Mouse (Mus musculus) skeletal muscle tissue, adult 2 months (tissue): ENCODE measurements around the gene Eif5.
"Not testable (repeated sequence)": the region's sequence is repeated elsewhere in the genome, so short reads cannot be mapped to it uniquely, and the experiment has no call there.

Source experiments
- DNase-seq: peaks from one replicate; pipeline ENCODE4 v3.0.0-alpha.2; 2012; ENCODE audit warnings: low read depth, low spot score

The Eif5 gene

DNA sequence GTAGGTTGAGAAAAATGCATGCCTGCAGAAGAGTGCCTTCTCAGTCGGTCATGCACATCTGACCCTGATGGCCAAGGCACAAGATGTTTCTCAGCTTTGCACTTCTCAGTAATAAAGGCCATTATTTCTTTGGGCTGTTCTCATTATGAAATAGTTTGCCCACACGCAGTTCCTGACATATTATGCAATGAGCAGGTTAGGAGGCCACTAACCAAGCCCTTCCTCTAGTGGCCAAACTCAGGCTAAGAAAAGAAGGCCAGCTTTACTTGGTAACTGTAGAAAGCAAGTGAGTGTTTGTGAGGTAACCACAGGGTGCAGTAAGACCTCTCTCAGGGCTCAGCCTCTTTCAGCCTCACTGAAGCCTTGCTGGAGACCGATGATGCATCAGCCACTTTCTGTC, 12.9 kb upstream of the Eif5 start:
- no peak for DNase-seq

DNA sequence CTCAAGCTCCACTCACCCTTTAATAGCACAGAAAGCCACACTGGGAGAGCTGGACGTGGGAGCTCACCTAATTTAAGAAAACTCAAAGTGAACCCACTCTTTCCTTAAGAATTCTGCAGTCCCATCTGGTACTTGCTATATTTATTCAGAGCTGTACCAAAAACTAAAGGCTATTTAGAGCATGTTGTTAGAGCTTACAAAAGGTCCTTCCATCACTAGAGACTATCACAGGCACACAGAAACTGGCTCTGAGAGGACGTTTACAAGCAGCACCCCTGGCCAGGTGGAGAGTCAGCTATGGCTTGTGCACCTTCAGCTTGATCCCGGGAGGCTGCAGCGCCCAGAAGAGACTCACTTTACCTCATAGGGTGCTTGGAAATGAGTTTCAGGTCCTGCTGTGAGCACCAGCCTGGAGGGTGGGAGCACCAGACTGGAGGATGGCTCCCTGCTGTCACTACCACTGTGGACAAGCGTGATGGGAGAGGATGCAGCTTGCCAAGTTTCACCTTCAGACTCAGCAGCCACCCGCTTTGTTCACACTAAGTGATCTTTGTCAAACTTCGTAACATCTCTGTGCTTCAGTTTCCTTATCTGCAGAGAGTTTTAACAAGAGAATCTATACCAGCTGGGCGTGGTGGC, 10.1 kb upstream of the Eif5 start:
- DNase-seq: no peak

DNA sequence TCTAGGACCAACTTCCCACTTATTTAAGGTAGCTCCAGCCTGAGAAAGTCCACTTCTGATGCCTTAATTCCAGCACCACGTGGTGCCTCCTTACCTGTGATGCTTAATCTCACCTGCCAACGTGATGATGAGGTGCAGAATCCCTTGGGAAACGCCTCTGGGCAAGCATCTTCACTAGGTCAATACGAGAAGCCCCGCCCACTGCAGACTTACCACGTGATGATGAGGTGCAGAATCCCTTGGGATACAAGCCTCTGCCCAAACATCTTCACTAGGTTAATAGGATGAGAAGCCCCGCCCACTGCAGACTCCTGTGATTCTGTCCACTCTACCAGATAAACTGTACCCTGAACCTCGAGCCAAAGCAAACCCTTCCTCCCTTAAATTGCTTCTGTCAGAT, 8.6 kb upstream of the Eif5 start:
- no peak for DNase-seq

DNA sequence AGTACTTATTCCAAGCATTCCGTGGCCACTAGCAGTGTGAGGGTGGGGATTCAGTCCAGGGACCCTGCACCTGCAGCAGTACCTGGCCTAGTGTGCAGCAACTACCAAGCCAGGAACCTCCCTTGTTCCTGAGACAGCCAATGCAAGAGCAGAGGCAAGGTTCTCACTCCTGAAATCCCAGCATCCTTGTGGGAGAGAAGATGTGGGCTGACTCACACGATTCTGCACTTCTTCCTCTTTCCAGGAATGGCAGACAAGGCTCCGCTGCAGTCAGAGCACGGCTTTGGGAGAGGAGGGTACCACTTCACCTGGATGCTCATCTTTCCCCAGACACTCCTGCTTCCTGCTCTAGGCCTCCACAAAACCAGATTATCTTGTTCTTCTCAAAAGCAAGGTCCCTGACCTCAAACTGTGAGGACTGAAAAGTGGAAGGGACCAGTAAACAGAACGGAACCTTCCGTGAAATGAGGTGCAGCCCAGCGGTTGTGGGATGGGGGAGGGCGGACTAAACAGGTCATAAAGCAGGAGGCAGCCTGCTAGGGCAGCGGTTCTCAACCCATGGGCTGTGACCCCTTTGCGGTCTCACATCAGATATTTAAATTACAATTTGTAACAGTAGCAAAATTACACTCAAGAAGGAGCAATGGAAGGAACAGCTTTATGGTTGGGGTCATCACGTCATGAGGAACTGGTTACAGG, 4.6 kb upstream of the Eif5 start:
- DNase-seq: no peak

DNA sequence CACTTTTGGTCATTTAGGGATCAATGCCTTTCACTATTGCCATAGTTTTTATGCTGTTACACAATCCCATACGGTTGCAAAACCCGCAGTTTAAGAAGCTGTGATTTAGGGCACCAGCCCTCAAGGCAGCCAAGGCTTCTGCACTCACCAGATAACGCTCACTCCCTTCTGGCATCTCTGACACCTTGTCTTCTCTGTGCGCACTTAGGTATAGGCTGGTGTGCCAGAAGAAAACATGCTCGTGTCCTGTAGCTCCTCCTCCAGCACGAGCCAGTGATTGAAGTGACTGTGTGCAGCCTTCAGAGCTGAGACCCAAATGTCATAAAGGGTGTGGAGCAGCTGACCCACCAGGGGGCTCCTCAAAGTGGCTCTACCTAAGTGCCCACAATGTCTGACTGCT, 2.5 kb upstream of the Eif5 start:
- DNase-seq: no peak

DNA sequence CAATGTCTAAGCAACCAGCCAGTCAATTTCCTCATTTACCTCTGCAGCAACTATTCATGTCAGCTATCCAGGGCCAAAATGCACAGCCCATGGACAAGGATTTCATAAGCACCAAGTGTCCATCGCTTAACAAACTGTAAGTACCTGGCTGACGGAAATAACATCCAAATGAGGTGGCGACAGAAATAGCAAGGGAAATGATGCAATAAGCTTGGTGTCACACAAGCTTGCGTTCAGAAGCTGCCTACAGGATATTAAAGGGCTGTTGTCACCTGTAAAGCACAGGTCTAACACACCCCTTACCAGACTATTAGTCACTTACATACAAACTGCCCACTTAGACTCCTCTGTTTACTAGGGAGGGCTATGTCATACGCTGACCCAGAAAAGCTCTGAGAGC, 2.1 kb upstream of the Eif5 start:
- no peak for DNase-seq

DNA sequence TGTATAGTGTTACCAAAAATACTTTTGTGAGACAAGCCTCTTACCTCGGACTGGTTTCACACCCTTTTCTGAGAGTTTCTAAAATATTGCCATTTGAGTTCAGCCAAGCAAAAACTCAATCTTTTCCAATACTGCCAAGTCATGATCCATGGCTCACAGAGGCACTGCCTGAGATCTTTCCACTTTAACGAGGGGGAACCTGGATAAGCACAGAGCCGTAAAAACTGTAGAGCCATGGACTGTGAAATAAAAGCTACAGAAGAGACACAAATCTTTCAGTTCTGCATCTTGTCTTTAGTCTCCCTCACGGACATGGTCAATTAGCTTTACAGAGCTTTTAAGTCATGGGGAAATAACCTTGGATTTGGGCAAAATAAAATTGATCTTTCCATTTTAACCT, 1.1 kb upstream of the Eif5 start:
- DNase-seq: no peak

DNA sequence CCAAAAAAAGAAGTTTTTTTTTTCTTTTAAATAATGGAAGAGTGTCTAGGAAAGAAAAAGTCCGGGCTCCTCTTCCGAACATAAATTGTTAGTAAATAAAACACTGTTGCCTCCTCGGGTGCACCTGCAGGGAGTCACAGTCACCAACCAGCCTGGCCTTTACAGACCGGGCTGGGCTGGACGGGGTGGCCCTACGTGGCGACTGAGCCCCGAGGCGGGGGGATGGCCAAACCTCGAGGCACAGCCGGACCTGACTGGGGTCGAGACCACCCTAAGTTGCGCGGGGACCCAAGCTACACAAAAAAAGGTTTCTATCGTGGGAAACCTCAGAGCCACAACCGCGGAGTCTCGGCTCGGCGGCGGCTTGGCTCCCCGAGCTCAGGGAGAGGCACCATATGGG, 475 bp upstream of the Eif5 start:
- no peak for DNase-seq

DNA sequence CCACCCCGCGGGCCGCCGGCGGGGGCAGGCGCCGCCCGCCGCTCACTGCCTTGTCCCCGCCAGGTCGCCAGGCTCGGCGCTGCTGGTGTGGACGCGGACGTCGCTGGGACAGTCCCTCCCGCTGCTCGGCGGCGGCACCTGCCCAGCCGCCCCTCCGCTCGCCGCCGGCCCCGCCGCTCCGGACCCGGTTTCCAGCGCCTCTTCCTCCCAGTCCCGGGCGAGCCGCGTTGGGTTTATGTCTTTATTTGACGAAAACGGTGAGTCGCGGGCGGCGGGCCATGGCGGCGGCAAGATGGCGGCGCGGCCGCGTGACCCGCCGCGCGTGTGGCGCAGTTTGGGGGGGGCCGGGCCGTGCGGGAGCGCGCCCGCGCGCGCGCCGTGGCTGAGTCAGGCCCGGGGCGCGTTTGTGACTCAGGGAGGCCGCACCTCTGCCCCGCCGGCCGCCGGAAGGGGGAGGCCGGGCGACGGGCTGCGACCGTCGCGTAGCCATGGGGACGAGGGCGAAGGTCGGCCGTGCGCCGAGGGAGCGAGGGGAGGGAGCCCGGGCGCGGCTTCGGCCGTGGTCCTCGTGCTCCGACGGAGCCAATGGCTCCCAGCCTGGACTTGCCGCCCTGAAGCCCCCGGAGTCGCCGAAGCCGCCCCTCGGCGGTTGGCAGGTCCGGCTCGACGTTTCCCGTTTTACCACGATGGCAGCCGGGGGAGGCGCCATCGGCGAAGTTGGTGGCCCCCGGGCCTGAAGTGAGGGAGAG, 650 bp downstream of the Eif5 start:
- DNase-seq: peak; percentile 80

DNA sequence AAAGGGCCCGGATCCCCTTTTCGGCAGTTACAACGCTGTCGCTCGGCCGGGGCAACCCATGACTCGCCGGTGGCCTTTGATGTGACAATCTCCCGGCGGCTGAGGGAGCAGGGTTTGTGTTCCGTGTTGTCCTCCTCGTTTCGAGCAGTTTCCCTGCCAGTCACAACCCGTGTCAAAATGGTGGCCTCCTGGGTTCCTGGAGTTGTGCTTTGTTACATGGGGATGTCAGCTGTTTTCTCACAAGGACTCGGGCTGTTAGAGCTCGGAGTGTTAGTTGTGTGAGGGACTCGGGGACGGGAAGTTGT, 1.2 kb downstream of the Eif5 start:
- DNase-seq: no peak

DNA sequence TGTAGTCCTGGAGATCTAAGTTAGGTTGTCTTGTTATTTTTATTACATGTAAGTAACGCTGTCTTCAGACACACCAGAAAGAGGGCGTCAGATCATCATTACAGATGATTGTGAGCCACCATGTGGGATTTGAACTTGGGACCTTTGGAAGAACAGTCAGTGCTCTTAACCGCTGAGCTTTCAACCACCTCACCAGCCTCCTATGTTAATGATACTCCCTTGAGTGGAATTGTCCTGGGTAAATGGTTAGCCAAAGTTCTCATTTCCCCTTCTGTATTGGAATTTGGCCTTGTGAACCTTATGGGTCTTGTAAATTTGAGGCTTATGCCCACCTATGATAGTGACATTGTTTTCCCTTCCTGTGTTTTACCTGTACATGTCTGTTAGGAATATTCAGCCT, 9.3 kb downstream of the Eif5 start:
- no peak for DNase-seq

DNA sequence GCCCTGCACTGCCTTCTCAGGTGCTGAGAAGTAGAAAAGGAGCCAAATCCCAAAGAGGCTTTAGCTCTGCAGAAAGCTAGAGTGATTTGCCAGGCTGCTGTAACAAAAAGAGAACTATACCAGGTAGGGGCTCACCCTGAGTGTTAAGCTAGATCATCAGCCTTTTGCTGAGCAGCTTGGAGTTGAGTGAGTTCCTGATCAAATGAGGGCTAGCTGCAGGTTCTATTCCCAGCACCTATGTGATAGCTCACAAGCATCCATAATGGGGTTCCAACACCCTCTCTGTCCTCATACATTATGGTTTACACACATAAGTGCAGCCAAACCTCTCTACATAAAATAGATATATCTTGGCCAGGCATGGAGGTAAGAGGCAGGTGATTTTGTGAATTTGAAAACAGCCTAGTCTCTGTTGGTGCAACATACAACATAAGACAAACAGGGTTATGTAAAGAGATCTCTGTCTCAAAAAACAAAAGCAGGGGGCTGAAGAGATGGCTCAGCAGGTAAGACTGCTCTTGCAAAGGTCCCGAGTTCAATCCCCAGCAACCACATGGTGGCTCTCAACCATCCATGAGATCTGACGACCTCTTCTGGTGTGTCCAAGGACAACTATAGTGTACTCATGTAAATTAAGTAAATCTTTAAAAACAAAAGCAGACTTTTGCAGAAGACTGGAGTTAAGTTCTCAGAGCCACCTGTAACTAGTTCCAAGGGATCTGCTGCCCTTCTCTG, 10.9 kb downstream of the Eif5 start:
- DNase-seq: no peak

DNA sequence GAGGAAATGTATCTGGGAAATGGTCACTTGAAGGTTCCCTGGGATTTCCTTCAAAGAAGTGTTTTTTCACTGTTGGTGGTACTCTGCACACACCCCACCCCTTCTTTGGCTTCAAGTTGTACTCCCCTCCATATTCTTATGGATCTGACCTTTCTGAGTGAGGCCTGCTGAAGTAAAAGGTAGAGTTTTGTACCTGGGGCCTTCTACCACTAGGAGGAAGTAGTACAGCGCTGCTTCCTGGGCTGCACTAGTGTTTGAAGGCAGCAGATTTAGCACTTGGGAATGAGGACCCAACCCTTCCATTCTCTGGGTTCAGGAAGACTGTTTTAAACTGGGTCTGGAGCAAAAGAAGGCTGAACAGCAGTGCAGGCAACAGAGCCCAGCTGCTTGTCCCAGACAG, 12.9 kb downstream of the Eif5 start:
- DNase-seq: no peak

DNA sequence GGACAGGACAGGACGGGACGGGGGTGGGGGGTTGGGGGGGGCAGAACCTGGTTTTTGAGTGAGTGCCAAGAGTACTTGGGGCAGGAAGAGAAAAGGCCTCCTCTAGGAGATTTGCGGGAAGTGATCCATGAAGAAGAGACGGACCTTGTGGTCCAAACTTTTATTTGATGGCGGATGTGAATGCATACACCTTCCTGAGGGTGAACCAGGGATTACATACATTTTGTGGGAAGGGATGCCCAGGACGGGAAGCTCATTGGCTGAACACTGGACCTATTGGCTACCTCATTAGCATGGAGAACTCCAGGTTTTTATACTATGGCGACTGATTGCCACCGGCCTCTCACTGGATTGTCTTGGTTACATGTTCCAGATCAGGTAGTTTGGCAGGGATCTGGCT, 14.5 kb downstream of the Eif5 start:
- DNase-seq: no peak

DNA sequence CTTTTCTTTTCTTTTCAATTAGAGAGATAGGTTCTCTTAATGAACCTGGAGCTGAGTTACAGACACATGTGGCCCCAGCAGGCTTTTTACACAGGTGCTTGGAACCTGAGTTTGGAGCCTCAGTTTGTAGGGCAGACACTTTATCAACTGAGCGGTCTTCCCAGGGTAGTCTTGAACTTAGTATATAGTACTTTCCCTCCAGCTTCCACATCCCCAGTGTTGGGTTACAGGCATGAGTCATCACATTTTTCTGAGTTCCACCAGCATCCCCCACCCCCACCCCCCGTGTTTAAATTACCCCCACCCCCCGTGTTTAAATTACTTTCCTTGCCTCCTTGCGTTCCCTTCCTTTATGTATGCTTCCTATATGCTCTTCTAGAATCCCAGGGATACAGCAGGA, 17.5 kb downstream of the Eif5 start:
- DNase-seq: no peak

DNA sequence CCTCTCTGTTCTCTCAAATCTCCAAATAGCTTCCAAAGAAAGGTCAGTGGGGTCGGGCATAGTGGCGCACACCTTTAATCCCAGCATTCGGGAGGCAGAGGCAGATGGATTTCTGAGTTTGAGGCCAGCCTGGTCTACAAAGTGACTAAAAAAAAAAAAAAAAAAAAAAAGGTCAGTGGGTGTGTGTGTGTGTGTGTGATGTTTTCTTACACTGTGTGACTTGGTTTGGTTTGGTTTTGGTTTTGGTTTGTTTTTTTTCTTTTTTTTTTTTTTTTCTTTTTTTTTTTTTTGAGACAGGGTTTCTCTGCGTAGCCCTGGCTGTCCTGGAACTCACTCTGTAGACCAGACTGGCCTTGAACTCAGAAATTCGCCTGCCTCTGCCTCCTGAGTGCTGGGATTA, 18.1 kb downstream of the Eif5 start:
- DNase-seq: not testable (repeated sequence)

DNA sequence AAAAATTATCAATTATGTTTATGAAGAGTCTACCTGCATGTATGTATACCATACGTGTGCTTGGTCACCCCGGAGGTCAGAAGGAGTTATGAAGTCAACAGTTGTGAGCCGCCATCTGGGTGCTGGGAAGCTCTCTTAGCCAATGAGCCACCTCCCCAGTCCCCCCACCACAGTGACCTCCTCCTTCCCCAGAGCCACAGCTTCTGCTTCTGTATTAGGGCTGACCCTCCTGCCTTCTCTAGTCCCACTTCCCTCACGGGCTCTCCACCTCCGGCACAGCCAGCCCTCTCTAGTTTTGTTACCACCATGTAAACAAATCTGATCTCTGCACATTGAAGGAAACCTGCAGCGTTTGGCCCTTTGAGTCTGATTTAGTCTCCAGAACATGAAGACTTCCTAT, 19.7 kb downstream of the Eif5 start:
- no peak for DNase-seq

DNA sequence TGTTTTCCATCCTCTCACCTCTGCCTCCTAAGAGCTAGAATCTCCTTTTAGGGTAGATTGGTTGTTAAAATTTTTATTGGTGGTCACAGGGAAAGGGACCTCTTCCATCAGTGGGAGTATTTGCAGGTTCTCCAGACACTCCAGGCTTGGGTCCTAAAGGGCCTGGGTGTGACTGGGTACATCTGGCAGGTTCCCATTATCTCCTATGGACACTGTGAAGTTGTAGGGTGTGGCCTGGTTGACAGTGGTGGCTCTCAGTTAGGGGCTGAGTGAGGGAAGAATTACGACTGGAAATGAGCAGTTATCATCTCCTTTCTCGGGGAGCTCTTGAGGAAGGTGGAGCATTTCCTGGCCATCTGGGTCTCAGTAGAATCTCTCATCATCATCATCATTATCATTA, 20.8 kb downstream of the Eif5 start:
- DNase-seq: no peak

DNA sequence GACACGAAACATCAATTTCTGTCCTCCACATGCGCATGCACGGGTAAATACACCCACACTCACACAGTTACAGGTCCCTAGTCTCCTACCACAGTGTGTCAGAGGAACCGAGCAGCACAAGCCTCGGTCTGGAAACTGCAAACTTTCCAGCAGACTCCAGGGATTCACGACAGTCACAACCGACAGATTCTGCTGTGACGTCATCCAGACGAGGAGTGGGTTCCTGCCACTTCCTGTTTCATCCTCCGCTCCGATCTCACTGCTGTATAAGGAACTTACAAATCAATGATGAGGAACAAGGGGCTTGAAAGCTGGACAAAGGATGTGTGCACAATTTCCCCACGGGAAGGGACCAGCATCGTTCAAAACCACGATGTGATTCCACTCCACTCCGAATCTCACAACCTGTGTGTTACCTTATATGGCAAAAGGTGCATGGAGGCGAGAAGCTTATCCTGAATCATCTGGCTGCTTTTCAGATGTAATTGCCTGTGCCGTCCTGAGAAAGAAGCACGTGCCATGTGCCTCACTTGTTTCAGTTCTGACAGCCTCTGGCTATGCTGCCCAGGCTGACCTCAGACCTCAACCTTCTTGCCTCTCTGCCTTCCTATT, 21.9 kb downstream of the Eif5 start:
- DNase-seq: no peak

DNA sequence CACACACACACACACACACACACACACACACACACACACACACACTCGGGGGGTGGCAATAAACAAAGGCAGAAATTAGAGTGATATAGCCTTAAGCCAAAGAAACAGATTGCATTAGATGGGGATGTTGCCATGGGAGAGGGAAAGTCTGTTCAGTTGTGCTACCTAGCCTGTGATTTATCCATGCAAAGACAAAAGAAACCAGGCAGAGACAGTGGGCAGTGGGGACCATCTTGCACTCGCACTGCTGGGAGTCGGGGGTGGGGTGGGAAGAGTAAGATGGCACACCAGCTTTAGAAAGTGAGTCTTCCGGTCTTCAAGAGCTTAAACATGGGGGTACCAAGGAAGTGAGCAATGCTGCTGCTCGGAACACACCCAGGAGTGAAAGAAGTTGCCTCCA, 22.5 kb downstream of the Eif5 start:
- DNase-seq: no peak

DNA sequence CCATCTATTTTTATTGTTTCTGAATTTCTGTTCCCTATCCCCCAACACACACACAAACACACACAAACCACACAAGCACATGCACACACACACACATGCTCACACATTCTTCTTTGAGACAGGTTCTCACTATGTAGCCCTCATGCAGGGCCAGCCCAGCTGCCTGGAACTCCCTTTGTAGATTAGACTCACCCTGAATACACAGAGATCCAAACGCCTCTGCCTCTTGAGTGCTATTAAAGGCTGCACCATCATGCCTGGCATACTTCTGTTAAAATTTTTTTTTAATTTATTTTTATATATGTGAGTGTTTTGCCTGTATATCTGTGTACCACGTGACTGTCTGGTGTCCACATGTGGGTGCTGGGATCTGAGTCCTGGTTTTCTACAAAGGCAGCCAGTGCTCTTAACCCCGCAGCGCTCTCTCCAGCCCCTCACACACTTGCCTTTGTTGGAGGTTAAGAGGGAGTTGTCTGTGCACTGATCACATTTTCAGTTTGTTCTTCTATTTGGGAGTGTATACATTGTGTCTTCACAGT, 24.5 kb downstream of the Eif5 start:
- DNase-seq: no peak

DNA sequence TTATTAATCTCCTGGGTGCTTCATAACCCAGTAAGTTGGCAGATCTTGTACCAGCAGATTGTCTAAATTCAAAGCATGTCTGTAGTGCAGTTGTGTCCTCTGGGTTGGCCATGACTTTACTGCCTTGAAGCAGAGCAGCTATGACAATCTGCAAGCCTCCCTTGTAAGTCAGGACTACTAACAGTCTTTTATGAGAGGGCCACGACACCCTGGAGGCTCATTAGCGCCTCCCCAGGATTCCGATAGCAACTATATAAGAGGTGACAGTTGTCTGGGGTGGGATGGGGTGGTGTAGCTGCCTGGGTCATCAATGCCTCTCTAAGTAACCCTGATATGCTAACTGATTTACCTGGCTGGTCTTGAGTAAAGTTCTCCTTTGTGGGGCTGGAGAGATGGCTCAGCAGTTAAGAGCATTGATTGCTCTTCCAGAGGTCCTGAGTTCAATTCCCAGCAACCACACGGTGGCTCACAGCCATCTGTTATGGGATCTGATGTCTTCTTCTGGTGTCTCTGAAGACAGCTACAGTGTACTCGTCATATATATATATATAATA, 25.3 kb downstream of the Eif5 start:
- DNase-seq: no peak
